Mouse (Mus musculus) intestine, embryonic 15.5 days (tissue): ENCODE measurements around the gene Srgap3. TPM values are rescaled to one million over a fixed set of nuclear protein-coding genes. Genes with fewer than 3 reads are reported as not detected.

Experiments used
- ATAC-seq: fragments of 200-750 bp; cut with Nextera tagmentation; 2 replicates; pipeline ENCODE4 v1.8.0; 2017; ENCODE audit warnings: moderate TSS enrichment, moderate library complexity
- H3K27ac ChIP-seq: fragments of 300-500 bp; sonication (generic); 2 replicates; pipeline ENCODE4 v1.5.1; 2015; ENCODE audit warnings: mild to moderate bottlenecking, inconsistent platforms
- H3K27me3 ChIP-seq: fragments of 300-500 bp; sonication (generic); replicated peaks from 2 replicates; pipeline ENCODE4 v1.6.1; 2015; ENCODE audit warnings: inconsistent platforms
- H3K36me3 ChIP-seq: fragments of 300-500 bp; sonication (generic); 2 replicates; pipeline ENCODE4 v1.6.1; 2015; ENCODE audit warnings: inconsistent platforms
- H3K4me1 ChIP-seq: fragments of 300-500 bp; sonication (generic); replicated peaks from 2 replicates; pipeline ENCODE4 v1.6.1; 2015; ENCODE audit warnings: inconsistent platforms
- H3K4me2 ChIP-seq: fragments of 300-500 bp; sonication (generic); replicated peaks from 2 replicates; pipeline ENCODE4 v1.6.1; 2015; ENCODE audit warnings: mild to moderate bottlenecking, inconsistent platforms
- H3K4me3 ChIP-seq: fragments of 300-500 bp; sonication (generic); replicated peaks from 2 replicates; pipeline ENCODE4 v1.5.1; 2015; ENCODE audit warnings: inconsistent platforms
- H3K9ac ChIP-seq: fragments of 300-500 bp; sonication (generic); 2 replicates; pipeline ENCODE4 v1.6.1; 2015; ENCODE audit warnings: inconsistent platforms
- H3K9me3 ChIP-seq: fragments of 300-500 bp; sonication (generic); 2 replicates; pipeline ENCODE4 v1.6.1; 2016; ENCODE audit warnings: inconsistent platforms
- WGBS: fragments of 180-500 bp; shearing (Covaris S2); methylation state at CpG from one replicate; pipeline ENCODE4 v1.1.7; 2015; 5-methylcytosine and 5-hydroxymethylcytosine counted together
- polyA plus RNA-seq: library from polyadenylated mRNA; unstranded; fragments of >200 nt; fragmentation: Nextera tagmentation; extraction: Ambion mirVana; gene quantifications from 2 replicates; pipeline ENCODE4 v1.2.1, GENCODE M21; 2015

The Srgap3 gene
- polyA plus RNA-seq, 1 experiment from 2014 or later, result 2.6 TPM

- Histone ChIP-seq H3K9me3 (no peaks in the 10 kb centered on the region), H3K4me1 (peaks cover 7% of the 10 kb centered on the region), H3K27ac (no peak overlapping the region), H3K27me3 (no peaks in the 10 kb centered on the region), H3K4me3 (no peak overlapping the region), H3K36me3 (no peaks in the 10 kb centered on the region), H3K4me2 (no peak overlapping the region), H3K9ac (no peak overlapping the region)
- no peak for ATAC-seq
- WGBS, result 46% methylated on average over 1 of the region's 1 CpGs
Observed at GRCm38 (mm10) chr6:112899711-112900110, 47.4 kb downstream of the Srgap3 start.

GRCm38 (mm10) chr6:112899276-112899675, 47.8 kb downstream of the Srgap3 start:
- Histone ChIP-seq H3K36me3 (no peaks in the 10 kb centered on the region), H3K4me2 (no peak overlapping the region), H3K27me3 (no peaks in the 10 kb centered on the region), H3K9me3 (no peaks in the 10 kb centered on the region), H3K4me1 (peaks cover 7% of the 10 kb centered on the region), H3K4me3 (no peak overlapping the region), H3K9ac (no peak overlapping the region), H3K27ac (no peak overlapping the region)
- 81% methylated on average over 5 of the region's 5 CpGs for WGBS
- no peak for ATAC-seq

GRCm38 (mm10) chr6:112898435-112898834, 48.6 kb downstream of the Srgap3 start:
- Histone ChIP-seq H3K27me3 (no peaks in the 10 kb centered on the region), H3K4me1 (peaks cover 7% of the 10 kb centered on the region), H3K36me3 (no peaks in the 10 kb centered on the region), H3K27ac (no peak overlapping the region), H3K4me2 (no peak overlapping the region), H3K9ac (no peak overlapping the region), H3K4me3 (no peak overlapping the region), H3K9me3 (no peaks in the 10 kb centered on the region)
- WGBS, result 66% methylated on average over 4 of the region's 4 CpGs
- no peak for ATAC-seq

- WGBS, result 74% methylated on average over 11 of the region's 11 CpGs
- H3K9ac ChIP-seq, result no peak overlapping the region
- peaks cover 3% of the 10 kb centered on the region; the same call in 1 of the 2 replicates for H3K4me1 ChIP-seq
- H3K27me3 ChIP-seq, result no peaks in the 10 kb centered on the region
- no peaks in the 10 kb centered on the region for H3K9me3 ChIP-seq
- H3K36me3 ChIP-seq, result no peaks in the 10 kb centered on the region
- no peak for ATAC-seq
- H3K4me3 ChIP-seq, result no peak overlapping the region
- no peak overlapping the region for H3K4me2 ChIP-seq
- H3K27ac ChIP-seq, result no peak overlapping the region
Observed at GRCm38 (mm10) chr6:112896372-112896771, 50.7 kb downstream of the Srgap3 start.

GRCm38 (mm10) chr6:112890331-112890751, 56.7 kb downstream of the Srgap3 start:
- 69% methylated on average over 2 of the region's 2 CpGs for WGBS
- no peaks in the 10 kb centered on the region for H3K9me3 ChIP-seq
- no peak for ATAC-seq
- H3K36me3 ChIP-seq, result no peaks in the 10 kb centered on the region
- H3K27ac ChIP-seq, result no peak overlapping the region
- H3K4me1 ChIP-seq, result no peaks in the 10 kb centered on the region
- no peak overlapping the region for H3K4me3 ChIP-seq
- no peaks in the 10 kb centered on the region for H3K27me3 ChIP-seq
- H3K9ac ChIP-seq, result no peak overlapping the region
- H3K4me2 ChIP-seq, result no peak overlapping the region

- Histone ChIP-seq H3K27me3 (no peaks in the 10 kb centered on the region), H3K9ac (no peak overlapping the region), H3K4me3 (no peak overlapping the region), H3K36me3 (no peaks in the 10 kb centered on the region), H3K4me1 (no peaks in the 10 kb centered on the region), H3K4me2 (no peak overlapping the region), H3K27ac (no peak overlapping the region), H3K9me3 (no peaks in the 10 kb centered on the region)
- 60% methylated on average over 5 of the region's 5 CpGs for WGBS
- ATAC-seq, result no peak
Observed at GRCm38 (mm10) chr6:112883588-112884135, 63.4 kb downstream of the Srgap3 start.

GRCm38 (mm10) chr6:112880048-112880534, 67.0 kb downstream of the Srgap3 start:
- Histone ChIP-seq H3K36me3 (no peaks in the 10 kb centered on the region), H3K9me3 (no peaks in the 10 kb centered on the region), H3K4me2 (no peak overlapping the region), H3K4me3 (no peak overlapping the region), H3K27me3 (no peaks in the 10 kb centered on the region), H3K27ac (no peak overlapping the region), H3K4me1 (no peaks in the 10 kb centered on the region), H3K9ac (no peak overlapping the region)
- WGBS, result 51% methylated on average over 5 of the region's 5 CpGs
- ATAC-seq, result no peak

GRCm38 (mm10) chr6:112879154-112879553, 67.9 kb downstream of the Srgap3 start:
- ATAC-seq, result no peak
- no peak overlapping the region for H3K4me3 ChIP-seq
- H3K4me2 ChIP-seq, result no peak overlapping the region
- H3K27ac ChIP-seq, result no peak overlapping the region
- no peaks in the 10 kb centered on the region for H3K27me3 ChIP-seq
- H3K36me3 ChIP-seq, result no peaks in the 10 kb centered on the region
- no peak overlapping the region for H3K9ac ChIP-seq
- H3K9me3 ChIP-seq, result no peaks in the 10 kb centered on the region
- 67% methylated on average over 5 of the region's 5 CpGs for WGBS
- H3K4me1 ChIP-seq, result no peaks in the 10 kb centered on the region

- H3K4me3 ChIP-seq, result no peak overlapping the region
- H3K9me3 ChIP-seq, result no peaks in the 10 kb centered on the region
- no peaks in the 10 kb centered on the region for H3K4me1 ChIP-seq
- H3K27me3 ChIP-seq, result no peaks in the 10 kb centered on the region
- no peak overlapping the region for H3K4me2 ChIP-seq
- 80% methylated on average over 9 of the region's 9 CpGs for WGBS
- no peaks in the 10 kb centered on the region for H3K36me3 ChIP-seq
- no peak overlapping the region for H3K27ac ChIP-seq
- no peak for ATAC-seq
- no peak overlapping the region for H3K9ac ChIP-seq
Observed at GRCm38 (mm10) chr6:112873089-112873835, 73.8 kb downstream of the Srgap3 start.

- Histone ChIP-seq H3K4me3 (no peak overlapping the region), H3K4me2 (no peak overlapping the region), H3K9me3 (no peaks in the 10 kb centered on the region), H3K4me1 (no peaks in the 10 kb centered on the region), H3K27ac (no peak overlapping the region), H3K36me3 (no peaks in the 10 kb centered on the region), H3K9ac (no peak overlapping the region), H3K27me3 (no peaks in the 10 kb centered on the region)
- whole genome bisulfite sequencing, result 88% methylated on average over 7 of the region's 7 CpGs
- ATAC-seq, result no peak
Observed at GRCm38 (mm10) chr6:112871241-112871780, 75.8 kb downstream of the Srgap3 start.

- WGBS, result 78% methylated on average over 9 of the region's 9 CpGs
- ATAC-seq, result no peak
- H3K9me3 ChIP-seq, result no peaks in the 10 kb centered on the region
Observed at GRCm38 (mm10) chr6:112868197-112868957, 78.7 kb downstream of the Srgap3 start.

GRCm38 (mm10) chr6:112866096-112866495, 81.0 kb downstream of the Srgap3 start:
- H3K4me3 ChIP-seq, result no peak overlapping the region
- 0 out of 2 replicates have a peak, but pooled peaks cover 11% of the 10 kb centered on the region for H3K4me1 ChIP-seq
- no peaks in the 10 kb centered on the region for H3K36me3 ChIP-seq
- no peak overlapping the region for H3K4me2 ChIP-seq
- H3K27ac ChIP-seq, result no peak overlapping the region
- H3K27me3 ChIP-seq, result no peaks in the 10 kb centered on the region
- no peak for ATAC-seq
- 88% methylated on average over 4 of the region's 4 CpGs for WGBS
- H3K9ac ChIP-seq, result no peak overlapping the region
- no peaks in the 10 kb centered on the region for H3K9me3 ChIP-seq

More at GRCm38 (mm10) chr6:112868197-112868957, 78.7 kb downstream of the Srgap3 start:
- Histone ChIP-seq H3K27ac (no peak overlapping the region), H3K27me3 (no peaks in the 10 kb centered on the region), H3K36me3 (no peaks in the 10 kb centered on the region), H3K4me1 (0 out of 2 replicates have a peak, but pooled peaks cover 11% of the 10 kb centered on the region), H3K9ac (no peak overlapping the region), H3K4me2 (no peak overlapping the region), H3K4me3 (no peak overlapping the region)
